ENCODE assay signal across 10 mouse cellular contexts in genomic region chr6:94225832-94226231, GRCm38 (mm10). TPM values are rescaled to one million over a fixed set of nuclear protein-coding genes. Genes with fewer than 3 reads are reported as not detected.
DNase-seq lines count a peak whose midpoint lies in the region; ATAC-seq lines count a peak whose summit lies in the region.
"Had no signal": no experiment of that assay in that cellular context is flagged by ENCODE, and none has a peak within 500 bp of the region (broad histone marks: within the 10 kb centered on the region; RNA-seq: fewer than 3 reads in every experiment).

No protein-coding gene starts in this region.

- peak; percentile 72; the same call in 1 of the 2 replicates for ATAC-seq in embryonic facial prominence, embryonic 14.5 days (ENCODE audit: low read depth)
- peak; percentile 77 for ATAC-seq in heart, embryonic 15.5 days (replicated peaks; ENCODE audit: insufficient number of reproducible peaks, insufficient read depth, low FRiP score, low read depth)
- no peak for ATAC-seq in CD4-positive, CD25-positive, alpha-beta regulatory T cell, adult 4 months

- 24% methylated on average over 3 of the region's 3 CpGs for WGBS in embryonic facial prominence, embryonic 14.5 days
- 24% methylated on average over 3 of the region's 3 CpGs for WGBS in heart, embryonic 15.5 days

- no peaks in the 10 kb centered on the region for H3K36me3 ChIP-seq in embryonic facial prominence, embryonic 14.5 days (ENCODE audit: control insufficient read depth, insufficient read depth, low read length)
- no peaks in the 10 kb centered on the region for H3K36me3 ChIP-seq in heart, embryonic 15.5 days

- peaks cover 19% of the 10 kb centered on the region for H3K4me1 ChIP-seq in embryonic facial prominence, embryonic 14.5 days (ENCODE audit: control insufficient read depth, insufficient read depth, low read length)
- H3K4me1 ChIP-seq in heart, embryonic 15.5 days (replicated peaks) = peaks cover 56% of the 10 kb centered on the region

- no peak overlapping the region for H3K4me2 ChIP-seq in embryonic facial prominence, embryonic 14.5 days (ENCODE audit: low read depth, low read length)
- peak overlapping the region; percentile 19; the same call in 1 of the 2 replicates for H3K4me2 ChIP-seq in heart, embryonic 15.5 days

- no peak overlapping the region for H3K4me3 ChIP-seq in embryonic facial prominence, embryonic 14.5 days (ENCODE audit: low read depth, low read length)
- H3K4me3 ChIP-seq in heart, embryonic 15.5 days = no peak overlapping the region

- no peaks in the 10 kb centered on the region for H3K9me3 ChIP-seq in embryonic facial prominence, embryonic 14.5 days (ENCODE audit: control insufficient read depth, low read length)
- H3K9me3 ChIP-seq in heart, embryonic 15.5 days (replicated peaks) = no peaks in the 10 kb centered on the region

- H3K9ac ChIP-seq in embryonic facial prominence, embryonic 14.5 days (ENCODE audit: low read depth, low read length) = no peak overlapping the region
- H3K9ac ChIP-seq in heart, embryonic 15.5 days = no peak overlapping the region

- no peaks in the 10 kb centered on the region for H3K27me3 ChIP-seq in embryonic facial prominence, embryonic 14.5 days (replicated peaks; ENCODE audit: control insufficient read depth, insufficient read depth, low read length)
- H3K27me3 ChIP-seq in heart, embryonic 15.5 days = no peaks in the 10 kb centered on the region

- DNase-seq in layer of hippocampus, adult 11-12 months (ENCODE audit: low spot score) = peak; percentile 25
- no peak for DNase-seq in layer of hippocampus, postnatal 36 days
- DNase-seq in embryonic facial prominence, embryonic 14.5 days (ENCODE audit: low spot score) = peak; percentile 81
- DNase-seq in right cerebral cortex, adult 18-20 months = peak; percentile 67
- no peak for DNase-seq in cerebellum, adult 9-11 months
- DNase-seq in testis, postnatal 10 days (ENCODE audit: low spot score) = no peak
- DNase-seq: gastrocnemius, postnatal 10 days had no signal

- 0 out of 2 replicates have a peak overlapping the region, but pooled peaks have one; percentile 0 for H3K27ac ChIP-seq in embryonic facial prominence, embryonic 14.5 days (replicated peaks; ENCODE audit: low read depth, low read length)
- peak overlapping the region; percentile 46 for H3K27ac ChIP-seq in heart, embryonic 15.5 days

RNA-seq across cellular contexts. Expression of gene Magi1, which starts 57.9 kb away (rescaled TPM):
- total RNA-seq in layer of hippocampus, postnatal 36 days (2021) = 10 to 100 TPM; 45.5 to 53.7 TPM
- polyA plus RNA-seq in embryonic facial prominence, embryonic 14.5 days (2014; fragmentation: Nextera tagmentation; extraction: Ambion mirVana) = 6.8 and 8.8 TPM in 2 replicates
- 6.7 and 7.5 TPM in 2 replicates for polyA plus RNA-seq in heart, embryonic 15.5 days (2015; fragmentation: Nextera tagmentation; extraction: Ambion mirVana)
- polyA plus RNA-seq in CD4-positive, CD25-positive, alpha-beta regulatory T cell, adult 4 months (2017; shearing (Covaris generic)) = under 1 TPM; 0.08 to 0.54 TPM
- total RNA-seq: MEL had no signal

Comparison
In these comparisons a context has a peak if more than half of its experiments do, and no peak if none do; other contexts are left out.
1. DNase-seq: peak in layer of hippocampus, adult 11-12 months (single experiment), embryonic facial prominence, embryonic 14.5 days (single experiment) and right cerebral cortex, adult 18-20 months (single experiment); none in layer of hippocampus, postnatal 36 days (0 of 2), cerebellum, adult 9-11 months (single experiment) and testis, postnatal 10 days (single experiment).